ENCODE assay signal across 8 mouse cellular contexts in genomic region chr11:24061819-24062218, GRCm38 (mm10). TPM values are rescaled to one million over a fixed set of nuclear protein-coding genes. Genes with fewer than 3 reads are reported as not detected.
DNase-seq lines count a peak whose midpoint lies in the region; ATAC-seq lines count a peak whose summit lies in the region.

No protein-coding gene starts in this region.

- WGBS in heart, embryonic 13.5 days: 2% methylated on average over 14 of the region's 14 CpGs
- 0% methylated on average over 14 of the region's 14 CpGs for WGBS in hindbrain, embryonic 15.5 days
- WGBS in midbrain, embryonic 16.5 days: 0% methylated on average over 14 of the region's 14 CpGs

- H3K27me3 ChIP-seq in heart, embryonic 13.5 days (replicated peaks): peaks cover 63% of the 10 kb centered on the region
- no peaks in the 10 kb centered on the region for H3K27me3 ChIP-seq in hindbrain, embryonic 15.5 days
- H3K27me3 ChIP-seq in midbrain, embryonic 16.5 days (ENCODE audit: control insufficient read depth, insufficient read depth, low read depth, low read length): no peaks in the 10 kb centered on the region

- H3K4me3 ChIP-seq in heart, embryonic 13.5 days: peak overlapping the region; percentile 47
- H3K4me3 ChIP-seq in hindbrain, embryonic 15.5 days: peak overlapping the region; percentile 31
- H3K4me3 ChIP-seq in midbrain, embryonic 16.5 days (ENCODE audit: low read depth, low read length): peak overlapping the region; percentile 41

- no peaks in the 10 kb centered on the region for H3K9me3 ChIP-seq in heart, embryonic 13.5 days
- no peaks in the 10 kb centered on the region for H3K9me3 ChIP-seq in hindbrain, embryonic 15.5 days
- H3K9me3 ChIP-seq in midbrain, embryonic 16.5 days (replicated peaks; ENCODE audit: control insufficient read depth, low read length, poor library complexity, severe bottlenecking): no peaks in the 10 kb centered on the region

- peak overlapping the region; percentile 73 for H3K4me2 ChIP-seq in heart, embryonic 13.5 days
- H3K4me2 ChIP-seq in hindbrain, embryonic 15.5 days: peak overlapping the region; percentile 58
- H3K4me2 ChIP-seq in midbrain, embryonic 16.5 days (ENCODE audit: low read length): peak overlapping the region; percentile 67

- H3K27ac ChIP-seq in heart, embryonic 13.5 days (replicated peaks): no peak overlapping the region
- H3K27ac ChIP-seq in hindbrain, embryonic 15.5 days (replicated peaks): peak overlapping the region; percentile 59
- peak overlapping the region; percentile 36; the same call in 1 of the 2 replicates for H3K27ac ChIP-seq in midbrain, embryonic 16.5 days (ENCODE audit: low read length)

- intact Hi-C loops in heart, postnatal 25 days (cut with DNase I): no loop called here

- peaks cover 11% of the 10 kb centered on the region for H3K4me1 ChIP-seq in heart, embryonic 13.5 days
- H3K4me1 ChIP-seq in hindbrain, embryonic 15.5 days (replicated peaks): peaks cover 25% of the 10 kb centered on the region
- peaks cover 18% of the 10 kb centered on the region for H3K4me1 ChIP-seq in midbrain, embryonic 16.5 days (ENCODE audit: control insufficient read depth, insufficient read depth, low read length)

- ATAC-seq in heart, embryonic 13.5 days (ENCODE audit: extremely low read depth, insufficient number of reproducible peaks, low FRiP score, low TSS enrichment): no peak
- ATAC-seq in hindbrain, embryonic 15.5 days (ENCODE audit: low FRiP score, low read depth): peak; percentile 59; the same call in 1 of the 2 replicates
- peak; percentile 71; the same call in 1 of the 2 replicates for ATAC-seq in midbrain, embryonic 16.5 days

- DNase-seq in heart, postnatal 25 days (ENCODE audit: low spot score): no peak
- DNase-seq in embryo, embryonic 10 days (ENCODE audit: low spot score): peak; percentile 37
- DNase-seq in thymus, postnatal 36 days: no peak
- no peak for DNase-seq in yolk sac, embryonic 10.5 days (ENCODE audit: low spot score)
- DNase-seq in layer of hippocampus, postnatal 14 days (ENCODE audit: low spot score in 2 of 2): no peak

- H3K9ac ChIP-seq in heart, embryonic 13.5 days: peak overlapping the region; percentile 52; the same call in 1 of the 2 replicates
- peak overlapping the region; percentile 46 for H3K9ac ChIP-seq in hindbrain, embryonic 15.5 days
- H3K9ac ChIP-seq in midbrain, embryonic 16.5 days (ENCODE audit: low read depth, low read length): peak overlapping the region; percentile 57

- H3K36me3 ChIP-seq in heart, embryonic 13.5 days: no peaks in the 10 kb centered on the region
- H3K36me3 ChIP-seq in hindbrain, embryonic 15.5 days: no peaks in the 10 kb centered on the region
- no peaks in the 10 kb centered on the region for H3K36me3 ChIP-seq in midbrain, embryonic 16.5 days (ENCODE audit: control insufficient read depth, insufficient read depth, low read length)

RNA-seq across cellular contexts. Expression of gene A830031A19Rik, which starts 13.0 kb away (rescaled TPM):
- not detected in 2 replicates for polyA plus RNA-seq in heart, embryonic 13.5 days (2015; fragmentation: Nextera tagmentation; extraction: Ambion mirVana)
- total RNA-seq in heart, postnatal 25 days (2021): not detected
- not detected in 2 replicates for polyA plus RNA-seq in hindbrain, embryonic 15.5 days (2015; fragmentation: Nextera tagmentation; extraction: Ambion mirVana)
- not detected in 2 replicates for polyA plus RNA-seq in midbrain, embryonic 16.5 days (2015; fragmentation: Nextera tagmentation; extraction: Ambion mirVana)
- total RNA-seq in layer of hippocampus, postnatal 14 days (2021): 1 to 10 TPM in 1 of 2 experiments, under 1 TPM in 1; 0.72 to 1.1 TPM

RNA-seq across cellular contexts. Expression of gene Bcl11a, which starts 16.0 kb away (rescaled TPM):
- polyA plus RNA-seq in heart, embryonic 13.5 days (2015; fragmentation: Nextera tagmentation; extraction: Ambion mirVana): 15.3 and 15.9 TPM in 2 replicates
- total RNA-seq in heart, postnatal 25 days (2021): 1 to 10 TPM; 4.2 to 4.7 TPM
- polyA plus RNA-seq in hindbrain, embryonic 15.5 days (2015; fragmentation: Nextera tagmentation; extraction: Ambion mirVana): 93.1 and 116 TPM in 2 replicates
- polyA plus RNA-seq in midbrain, embryonic 16.5 days (2015; fragmentation: Nextera tagmentation; extraction: Ambion mirVana): 99.8 and 107 TPM in 2 replicates
- total RNA-seq in layer of hippocampus, postnatal 14 days (2021): 100 to 1,000 TPM; 125 to 127 TPM
